Mouse (Mus musculus) embryo, embryonic 10.5 days (tissue): ENCODE results near the gene Pitpnm1.

Experiments
- DNase-seq: peaks from one replicate; pipeline ENCODE4 v3.0.0-alpha.2; 2015; ENCODE audit warnings: low spot score

The Pitpnm1 gene

DNA sequence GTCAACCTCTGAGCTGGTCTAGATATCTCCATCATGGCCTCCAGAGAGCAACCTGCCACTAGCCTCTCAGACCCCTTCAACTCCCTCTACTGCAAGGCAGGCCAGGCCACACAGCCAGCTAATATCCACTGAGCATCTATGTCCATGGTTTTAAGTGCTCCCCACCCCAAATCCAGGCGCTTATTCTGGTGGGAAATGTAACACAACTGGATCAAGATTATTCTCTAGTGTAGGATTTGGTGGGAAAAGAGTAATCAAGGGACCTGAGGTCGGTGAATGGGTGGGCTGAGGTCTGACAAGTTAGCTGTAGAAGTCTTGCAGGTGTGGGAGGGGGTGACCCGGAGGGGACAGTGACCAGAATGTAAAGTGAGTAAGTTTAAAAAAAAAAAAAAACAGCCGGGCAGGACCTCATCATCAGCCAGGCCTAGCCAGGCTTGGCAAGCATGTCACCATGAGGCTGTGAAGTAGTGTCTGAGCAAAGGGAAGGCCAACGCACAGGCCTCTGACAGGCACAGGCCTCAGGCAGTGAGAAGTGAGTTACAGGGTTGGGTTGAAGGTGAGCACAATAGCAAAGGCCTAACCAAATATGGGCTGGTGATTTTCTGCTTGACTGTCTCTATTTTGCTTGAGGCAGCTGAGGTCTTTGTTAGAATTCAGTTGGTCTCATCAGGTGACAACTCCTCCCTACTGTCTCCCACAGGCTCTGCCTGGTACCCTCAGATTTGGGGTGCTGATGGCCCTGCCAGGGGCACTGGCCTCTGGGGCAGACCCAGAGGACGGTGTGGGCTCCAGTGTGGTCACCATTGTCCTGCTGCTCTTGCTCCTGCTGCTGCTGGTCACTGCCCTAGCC, 55.6 kb downstream of the Pitpnm1 start:
- DNase-seq: no peak

GRCm38 (mm10) chr19:4156073-4156579, 56.3 kb downstream of the Pitpnm1 start:
- no peak for DNase-seq

- no peak for DNase-seq
Observed at GRCm38 (mm10) chr19:4156771-4157170, 57.0 kb downstream of the Pitpnm1 start.

- no peak for DNase-seq
Observed at GRCm38 (mm10) chr19:4159049-4159448, 59.3 kb downstream of the Pitpnm1 start.

- DNase-seq: peak; percentile 97
Observed at GRCm38 (mm10) chr19:4162646-4163542, 63.1 kb downstream of the Pitpnm1 start, which contains the start of gene Rps6kb2. Rps6kb2 (minus strand) TSS chr19:4163354.

- DNase-seq: no peak
Observed at GRCm38 (mm10) chr19:4163543-4163887, 63.7 kb downstream of the Pitpnm1 start.
